Mouse (Mus musculus): ENCODE measurements at regions not wholly inside any gene's neighbourhood (a gene's known extent, or its start where the extent isn't known, plus 50 kb on each side); places are given as distances from the start of the nearest gene placed in this dataset.

GRCm38 (mm10) chr15:90346757-90347156 lies 122.6 kb downstream of the Alg10b start:
- TF ChIP-seq POLR2A (IDR thresholded peaks at IDR 0.05; ENCODE audit: insufficient read length, low read depth) (no peak), TCF12 (IDR thresholded peaks at IDR 0.05; ENCODE audit: insufficient read depth, poor library complexity, severe bottlenecking) (no peak), MYOD1 (IDR thresholded peaks at IDR 0.05; ENCODE audit: control insufficient read depth in 1 of 3, insufficient read length in 2 of 3, low read depth in 2 of 3) (no peak), REST (IDR thresholded peaks at IDR 0.05; ENCODE audit: insufficient read depth, insufficient read length) (no peak)

All from myocyte (in vitro differentiated cells).